Mouse (Mus musculus) kidney, adult 2 months (tissue): ENCODE measurements around the gene Kyat1. TPM values are rescaled to one million over a fixed set of nuclear protein-coding genes. Genes with fewer than 3 reads are reported as not detected.

ENCODE experiments used
- DNase-seq: peaks from one replicate; pipeline ENCODE4 v3.0.0; 2021
- H3K27ac ChIP-seq: fragments of 200-500 bp; 2 replicates; pipeline ENCODE4 v1.5.1; 2012; ENCODE audit warnings: low read depth, low read length, control low read depth, inconsistent platforms; ENCODE audit not compliant: insufficient read depth
- H3K27me3 ChIP-seq: fragments of 200-500 bp; replicated peaks from 2 replicates; pipeline ENCODE4 v1.6.1; 2012; ENCODE audit warnings: mild to moderate bottlenecking, moderate library complexity, low read length, inconsistent platforms; ENCODE audit not compliant: control insufficient read depth, insufficient read depth
- H3K36me3 ChIP-seq: fragments of 200-500 bp; 2 replicates; pipeline ENCODE4 v1.6.1; 2012; ENCODE audit warnings: mild to moderate bottlenecking, moderate library complexity, low read length, inconsistent platforms; ENCODE audit not compliant: control insufficient read depth, insufficient read depth
- H3K4me1 ChIP-seq: fragments of 200-500 bp; 2 replicates; pipeline ENCODE4 v1.6.1; 2011; ENCODE audit warnings: low read length; ENCODE audit not compliant: control insufficient read depth, insufficient read depth
- H3K4me3 ChIP-seq: fragments of 200-500 bp; 2 replicates; pipeline ENCODE4 v1.5.1; 2011; ENCODE audit warnings: mild to moderate bottlenecking, low read depth, low read length, control low read depth; ENCODE audit not compliant: insufficient read depth
- CTCF ChIP-seq: fragments of 200-500 bp; conservative IDR thresholded peaks from 2 replicates; pipeline ENCODE4 v1.5.1; 2011; ENCODE audit warnings: low read depth, mild to moderate bottlenecking, control low read depth, low read length, moderate library complexity, mixed read lengths; ENCODE audit not compliant: insufficient read depth, insufficient read length
- POLR2A ChIP-seq: fragments of 200-500 bp; IDR thresholded peaks from one replicate; pipeline ENCODE4 v1.6.1; 2011; ENCODE audit warnings: low read depth, low read length, control low read depth
- WGBS: fragments of 180-500 bp; shearing (Covaris S2); methylation state at CpG from one replicate; pipeline ENCODE4 v1.1.7; 2018; 5-methylcytosine and 5-hydroxymethylcytosine counted together
- polyA plus RNA-seq: library from polyadenylated mRNA; depleted of rRNA; stranded (reverse); fragments of >200 nt; gene quantifications from 2 replicates; pipeline ENCODE4 v1.2.3, GENCODE M21; 2012

Gene Kyat1
- polyA plus RNA-seq, 1 experiment = 71.6 TPM

- no peak for DNase-seq
- Histone ChIP-seq H3K27ac (no peak overlapping the region), H3K36me3 (no peaks in the 10 kb centered on the region), H3K4me3 (no peak overlapping the region), H3K4me1 (peaks cover 23% of the 10 kb centered on the region), H3K27me3 (no peaks in the 10 kb centered on the region)
- TF ChIP-seq CTCF (no peak), POLR2A (no peak)
- 35% methylated on average over 4 of the region's 4 CpGs for WGBS
Measured at GRCm38 (mm10) chr2:30247681-30248080, 42.0 kb upstream of the Kyat1 start.

GRCm38 (mm10) chr2:30247036-30247435 is 41.4 kb upstream of the Kyat1 start:
- WGBS = 73% methylated on average over 5 of the region's 5 CpGs
- H3K36me3 ChIP-seq = no peaks in the 10 kb centered on the region
- TF ChIP-seq CTCF (no peak), POLR2A (no peak)

GRCm38 (mm10) chr2:30244595-30245178 is 39.0 kb upstream of the Kyat1 start:
- Histone ChIP-seq H3K27me3 (no peaks in the 10 kb centered on the region), H3K4me1 (peaks cover 13% of the 10 kb centered on the region), H3K27ac (peak overlapping the region; percentile 35; the same call in 1 of the 2 replicates), H3K36me3 (0 out of 2 replicates have a peak, but pooled peaks cover 2% of the 10 kb centered on the region), H3K4me3 (no peak overlapping the region)
- DNase-seq = no peak
- no peak for TF ChIP-seq CTCF
- TF ChIP-seq POLR2A = no peak
- WGBS = 37% methylated on average over 7 of the region's 7 CpGs

More at GRCm38 (mm10) chr2:30247036-30247435, 41.4 kb upstream of the Kyat1 start:
- no peak overlapping the region for H3K27ac ChIP-seq
- H3K4me3 ChIP-seq = no peak overlapping the region
- H3K27me3 ChIP-seq = no peaks in the 10 kb centered on the region
- H3K4me1 ChIP-seq = peaks cover 20% of the 10 kb centered on the region
- DNase-seq = no peak

GRCm38 (mm10) chr2:30243391-30243790 is 37.7 kb upstream of the Kyat1 start:
- Histone ChIP-seq H3K27me3 (no peaks in the 10 kb centered on the region), H3K27ac (peak overlapping the region; percentile 86), H3K4me3 (no peak overlapping the region), H3K36me3 (0 out of 2 replicates have a peak, but pooled peaks cover 2% of the 10 kb centered on the region), H3K4me1 (peaks cover 25% of the 10 kb centered on the region)
- TF ChIP-seq POLR2A (no peak), CTCF (no peak)
- 66% methylated on average over 4 of the region's 4 CpGs for WGBS
- no peak for DNase-seq

GRCm38 (mm10) chr2:30242509-30242908 is 36.9 kb upstream of the Kyat1 start:
- Histone ChIP-seq H3K36me3 (0 out of 2 replicates have a peak, but pooled peaks cover 2% of the 10 kb centered on the region), H3K4me1 (peaks cover 25% of the 10 kb centered on the region), H3K4me3 (no peak overlapping the region), H3K27me3 (no peaks in the 10 kb centered on the region), H3K27ac (peak overlapping the region; percentile 86)
- peak; percentile 95 for DNase-seq
- no peak for TF ChIP-seq CTCF
- TF ChIP-seq POLR2A = no peak
- 22% methylated on average over 4 of the region's 4 CpGs for WGBS

GRCm38 (mm10) chr2:30240267-30240666 is 34.6 kb upstream of the Kyat1 start, which contains the start of gene Gm28035:
Gene Gm28035 (plus strand): TSS chr2:30240567.
- Histone ChIP-seq H3K27ac (peak within 1 kb of the TSS; percentile 94), H3K36me3 (0 out of 2 replicates have a peak, but pooled peaks cover 2% of the 10 kb centered on the region), H3K4me1 (peaks cover 25% of the 10 kb centered on the region), H3K4me3 (peak within 1 kb of the TSS; percentile 8), H3K27me3 (no peaks in the 10 kb centered on the region)
- DNase-seq = no peak
- 67% methylated on average over 2 of the region's 2 CpGs for WGBS
- no peak for TF ChIP-seq CTCF
- TF ChIP-seq POLR2A = no peak

DNA sequence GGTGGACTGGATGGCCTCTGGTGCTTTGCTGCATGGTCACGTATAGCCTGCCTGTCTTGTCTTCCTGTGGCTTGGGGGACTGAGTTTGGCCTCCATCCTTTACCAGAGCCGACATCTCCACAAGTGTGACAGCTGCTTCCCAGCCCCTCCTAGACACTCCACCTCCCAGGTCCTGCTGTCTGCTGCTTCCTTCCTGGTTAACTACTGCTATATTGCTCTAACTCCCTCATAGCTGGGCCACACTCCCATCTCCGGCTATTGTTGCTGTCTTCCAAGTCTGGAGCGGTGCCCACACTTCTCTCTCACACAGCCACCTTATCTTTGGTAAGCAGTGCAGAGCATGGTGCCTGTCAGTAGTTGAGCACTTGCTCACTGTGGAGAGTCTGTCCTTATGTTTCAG is 34.1 kb upstream of the Kyat1 start:
- Histone ChIP-seq H3K4me1 (peaks cover 25% of the 10 kb centered on the region), H3K27ac (peak overlapping the region; percentile 94), H3K4me3 (peak overlapping the region; percentile 8; the same call in 1 of the 2 replicates), H3K36me3 (0 out of 2 replicates have a peak, but pooled peaks cover 2% of the 10 kb centered on the region), H3K27me3 (no peaks in the 10 kb centered on the region)
- WGBS = 38% methylated on average over 4 of the region's 4 CpGs
- peak; percentile 88 for DNase-seq
- no peak for TF ChIP-seq CTCF
- peak; percentile 21 for TF ChIP-seq POLR2A
